Mouse (Mus musculus) CD8-positive naive resting alpha-beta T cell, adult 2 months (primary cell): ENCODE results near the gene Adam30.

Experiments used
- DNase-seq, 2 experiments: peaks; one replicate each; pipeline ENCODE4 v3.0.0; 2022; ENCODE audit warnings: low read depth in 2 of 2, low spot score in 2 of 2

The Adam30 gene

DNA sequence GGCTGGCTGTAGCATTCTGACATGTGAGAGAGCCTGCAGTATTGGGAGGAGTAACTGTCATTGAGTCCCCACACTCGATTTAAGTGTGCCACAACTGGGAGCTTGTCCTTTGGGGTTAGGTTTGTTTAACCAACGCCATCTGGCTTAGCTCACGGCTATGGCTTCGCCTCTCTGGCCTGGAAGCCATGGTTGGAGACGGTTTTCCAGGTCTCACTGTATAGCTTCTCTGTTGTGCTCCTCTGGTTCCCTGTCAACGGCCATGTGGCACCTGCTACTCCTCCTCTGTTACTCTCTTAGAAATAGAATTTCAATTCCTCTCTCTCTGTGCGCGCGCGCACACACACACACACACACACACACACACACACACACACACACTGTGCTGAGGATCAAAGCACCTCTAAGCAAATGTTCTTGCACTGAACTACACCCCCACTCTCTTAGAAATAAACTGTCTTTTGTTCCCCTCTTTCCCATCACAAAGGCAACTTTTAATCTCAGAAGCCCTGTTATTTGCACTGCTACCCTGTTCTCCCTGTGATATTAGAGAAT, 24.8 kb downstream of the Adam30 start:
- no peak for DNase-seq

GRCm38 (mm10) chr3:98187777-98188176, 27.3 kb downstream of the Adam30 start:
- no peak for DNase-seq

DNA sequence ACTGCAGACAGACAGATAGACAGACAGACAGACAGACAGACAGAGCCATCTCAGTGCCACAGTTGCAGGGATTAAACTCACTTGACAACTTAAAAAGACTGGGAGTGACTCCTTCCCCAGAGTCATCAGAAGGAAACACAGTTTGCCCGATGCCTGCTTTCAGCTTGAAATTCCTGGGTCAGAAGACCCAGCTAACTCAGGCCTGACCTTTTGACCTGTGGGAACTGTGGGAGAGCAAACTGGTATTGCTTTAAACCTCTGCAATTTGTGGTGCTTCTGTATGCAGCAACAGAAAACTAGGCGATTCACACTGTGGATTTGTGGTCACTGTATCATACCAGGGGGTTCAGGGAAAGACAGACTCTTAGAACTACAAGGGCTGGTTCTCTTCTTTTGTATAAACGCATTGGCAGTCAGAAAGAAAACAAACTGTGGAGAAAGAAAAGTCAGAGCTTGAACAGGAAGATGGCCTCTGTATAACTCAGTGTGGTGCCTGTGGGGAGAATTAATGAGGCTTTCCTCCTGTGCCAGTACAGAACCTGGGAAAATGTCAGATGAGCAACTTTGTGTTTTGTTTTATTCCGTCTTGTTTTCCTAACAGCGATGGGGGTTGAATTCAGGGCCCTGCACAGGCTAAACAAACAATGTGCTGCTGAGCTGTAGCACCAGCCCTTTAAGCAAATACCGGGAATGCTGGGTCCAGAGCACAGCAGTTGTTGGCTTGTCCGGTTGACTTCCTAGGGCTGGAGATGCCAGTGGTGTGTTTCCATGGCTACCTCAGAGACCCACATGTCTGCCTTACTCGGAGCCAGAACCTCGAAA, 37.5 kb downstream of the Adam30 start:
- no peak for DNase-seq

DNA sequence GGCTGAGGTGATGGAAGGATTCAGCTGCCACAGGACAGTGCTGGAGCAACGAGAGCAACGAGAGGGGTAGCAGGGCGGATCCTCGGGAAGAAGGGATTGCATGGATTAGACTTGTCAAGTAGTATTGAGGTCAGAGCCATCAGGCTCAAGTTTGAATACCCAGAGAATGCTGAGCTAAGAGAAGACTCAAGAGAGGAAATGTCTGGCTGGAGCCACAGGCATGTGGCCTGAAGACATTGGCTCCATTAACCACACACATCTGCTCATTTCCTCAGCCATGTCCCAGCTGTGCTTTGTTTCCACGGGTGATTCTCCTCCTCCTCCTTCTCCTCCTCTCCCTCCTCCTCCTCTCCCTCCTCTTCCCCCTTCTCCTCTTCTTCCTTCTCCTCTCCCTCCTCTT, 39.3 kb downstream of the Adam30 start:
- no peak for DNase-seq

GRCm38 (mm10) chr3:98203282-98203681, 42.9 kb downstream of the Adam30 start:
- no peak for DNase-seq

- DNase-seq: no peak
Observed at GRCm38 (mm10) chr3:98206977-98207376, 46.5 kb downstream of the Adam30 start.

- no peak for DNase-seq
Observed at GRCm38 (mm10) chr3:98209161-98209560, 48.7 kb downstream of the Adam30 start.

- DNase-seq: no peak
Observed at GRCm38 (mm10) chr3:98210860-98211259, 50.4 kb downstream of the Adam30 start.

- DNase-seq: no peak
Observed at GRCm38 (mm10) chr3:98211301-98212081, 51.1 kb downstream of the Adam30 start.
